Mouse (Mus musculus) CD4-positive, CD25-positive, alpha-beta regulatory T cell, adult 2 months (primary cell): ENCODE data around the gene Prpf31.

Experiments
- DNase-seq: peaks from one replicate; pipeline ENCODE4 v3.0.0-alpha.2; 2012; ENCODE audit warnings: low read depth, low spot score

The Prpf31 gene

GRCm38 (mm10) chr7:3685400-3686187 lies 55.8 kb downstream of the Prpf31 start:
- no peak for DNase-seq

GRCm38 (mm10) chr7:3691919-3692318 lies 62.1 kb downstream of the Prpf31 start:
- DNase-seq, result no peak
